Comparison of ENCODE assay signal across 22 mouse cellular contexts in the genomic region with DNA sequence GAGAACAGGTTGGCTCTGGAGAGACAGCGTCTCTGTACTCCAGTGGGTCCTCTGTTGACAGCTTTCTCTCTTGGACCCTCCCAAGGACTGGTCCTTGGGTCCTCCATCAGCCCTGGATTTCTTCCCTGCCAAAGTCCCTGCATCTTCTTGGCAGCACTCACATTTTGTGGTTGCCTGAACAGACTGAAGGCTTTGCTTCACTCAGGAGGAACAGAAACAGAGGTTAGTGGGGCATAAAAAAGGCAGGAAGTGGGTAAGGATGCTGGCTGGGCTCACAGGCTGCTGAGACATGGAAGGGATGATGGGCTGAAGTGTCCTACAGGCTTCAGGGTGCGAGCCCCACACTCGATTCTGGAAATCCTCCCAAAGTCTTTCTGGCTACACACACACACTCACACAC. TPM values are rescaled to one million over a fixed set of nuclear protein-coding genes. Genes with fewer than 3 reads are reported as not detected.
A peak's percentile ranks its signal among the peaks of the same experiment; 100 is the strongest.
DNase-seq lines count a peak whose midpoint lies in the region; ATAC-seq and TF ChIP-seq lines count a peak whose summit lies in the region.
"Had no signal": no experiment of that assay in that cellular context is flagged by ENCODE, and none has a peak within 500 bp of the region (broad histone marks: within the 10 kb centered on the region; RNA-seq: fewer than 3 reads in every experiment).

No protein-coding gene starts in this region.

- H3K27me3 ChIP-seq in lung, embryonic 14.5 days (ENCODE audit: insufficient read depth, low read length): no peaks in the 10 kb centered on the region
- no peaks in the 10 kb centered on the region for H3K27me3 ChIP-seq in Patski
- H3K27me3 ChIP-seq: forebrain, embryonic 12.5 days; intestine, embryonic 15.5 days had no signal

- POLR2A ChIA-PET in Patski (lab: Charles Lee): no interaction called here

- no peaks in the 10 kb centered on the region for H3K9me3 ChIP-seq in lung, embryonic 14.5 days (ENCODE audit: low read depth, low read length)
- H3K9me3 ChIP-seq: embryonic facial prominence, embryonic 13.5 days; forebrain, embryonic 12.5 days; heart, embryonic 15.5 days; hindbrain, embryonic 10.5 days; intestine, embryonic 15.5 days had no signal

- H3K4me2 ChIP-seq in lung, embryonic 14.5 days: no peak overlapping the region
- H3K4me2 ChIP-seq: embryonic facial prominence, embryonic 13.5 days; forebrain, embryonic 12.5 days; heart, embryonic 11.5 days; heart, embryonic 15.5 days; hindbrain, embryonic 14.5 days; intestine, embryonic 15.5 days had no signal

- DNase-seq in cerebellum, postnatal 10 days: peak; percentile 49 to 55
- DNase-seq in cerebellum, adult 9-11 months: no peak
- no peak for DNase-seq in lung, embryonic 14.5 days
- no peak for DNase-seq in lung, postnatal 36 days
- peak; percentile 37 for DNase-seq in Patski (ENCODE audit: low read depth, low spot score)
- no peak for DNase-seq in ovary, adult 18-20 months (ENCODE audit: low spot score)
- DNase-seq in frontal cortex, postnatal 36 days (ENCODE audit: low spot score in 2 of 2): no peak
- DNase-seq: adrenal gland, postnatal 10 days; cerebellum, adult 11-12 months; cerebellum, adult 9-10 months; gastrocnemius, postnatal 36 days; heart, adult 2 months; heart, postnatal 14 days had no signal

- H3K36me3 ChIP-seq in lung, embryonic 14.5 days (ENCODE audit: insufficient read depth): no peaks in the 10 kb centered on the region
- H3K36me3 ChIP-seq: embryonic facial prominence, embryonic 13.5 days; forebrain, embryonic 12.5 days; heart, embryonic 15.5 days; hindbrain, embryonic 10.5 days; intestine, embryonic 15.5 days had no signal

- CTCF ChIA-PET in Patski (lab: Charles Lee): interaction anchor here (1.1 kb wide), 1 partner anchor 30 kb away, joined by 3 read pairs; no protein-coding TSS in a partner anchor

- in situ Hi-C loops in Patski (cut with MboI; ENCODE audit: low pct_unique_long_range_greater_than_20kb): no loop called here

- H3K4me1 ChIP-seq in lung, embryonic 14.5 days (ENCODE audit: insufficient read depth): peaks cover 26% of the 10 kb centered on the region
- H3K4me1 ChIP-seq: forebrain, embryonic 12.5 days; hindbrain, embryonic 10.5 days had no signal

- TF ChIP-seq CTCF in lung, embryonic 14.5 days (IDR thresholded peaks at IDR 0.05; ENCODE audit: low read depth): no peak
- TF ChIP-seq CTCF in Patski (IDR thresholded peaks at IDR 0.05): no peak

- no peak overlapping the region for H3K9ac ChIP-seq in lung, embryonic 14.5 days
- H3K9ac ChIP-seq: embryonic facial prominence, embryonic 13.5 days; forebrain, embryonic 12.5 days; heart, embryonic 15.5 days; hindbrain, embryonic 14.5 days; intestine, embryonic 15.5 days had no signal

- 73% methylated on average over 3 of the region's 3 CpGs for WGBS in lung, embryonic 14.5 days

- no peak for ATAC-seq in lung, embryonic 14.5 days (ENCODE audit: insufficient read depth)
- no peak for ATAC-seq in Patski
- ATAC-seq in megakaryocyte progenitor cell, adult 5-6 weeks (replicated peaks; ENCODE audit: poor library complexity): peak; percentile 76
- ATAC-seq: forebrain, embryonic 16.5 days; intestine, embryonic 15.5 days had no signal

- peak overlapping the region; percentile 42 for H3K27ac ChIP-seq in lung, embryonic 14.5 days (ENCODE audit: low read depth)
- H3K27ac ChIP-seq: embryonic facial prominence, embryonic 13.5 days; forebrain, embryonic 12.5 days; heart, adult 2 months; heart, embryonic 15.5 days; hindbrain, embryonic 10.5 days; hindbrain, embryonic 14.5 days; intestine, embryonic 15.5 days had no signal

- no peak overlapping the region for H3K4me3 ChIP-seq in lung, embryonic 14.5 days (ENCODE audit: low read depth, low read length)
- H3K4me3 ChIP-seq: embryonic facial prominence, embryonic 13.5 days; forebrain, embryonic 12.5 days; heart, adult 2 months; heart, embryonic 15.5 days; hindbrain, embryonic 10.5 days; intestine, embryonic 15.5 days had no signal

RNA-seq across cellular contexts. Expression of a gene that starts 35.8 kb away (rescaled TPM):
- polyA plus RNA-seq in lung, embryonic 14.5 days (2014; fragmentation: Nextera tagmentation; extraction: Ambion mirVana): 87.4 and 91.0 TPM in 2 replicates
- 8.7 TPM for polyA plus RNA-seq in Patski (2021)
- 0.44 and 1.0 TPM in 2 replicates for total RNA-seq in megakaryocyte progenitor cell, adult 5-6 weeks (2015)
- 0.29 and 0.41 TPM in 2 replicates for total RNA-seq in megakaryocyte progenitor cell, adult 5-6 weeks (2017)

Comparison
In these comparisons a context has a peak if more than half of its experiments do, and no peak if none do; other contexts are left out.
1. DNase-seq: peak in cerebellum, postnatal 10 days (2 of 2) and Patski (single experiment); none in cerebellum, adult 9-11 months (single experiment), lung, embryonic 14.5 days (single experiment), lung, postnatal 36 days (single experiment), ovary, adult 18-20 months (single experiment) and frontal cortex, postnatal 36 days (0 of 2).